Mouse (Mus musculus): Measurements from ENCODE around the gene Tex19.2.

Gene Tex19.2

DNA sequence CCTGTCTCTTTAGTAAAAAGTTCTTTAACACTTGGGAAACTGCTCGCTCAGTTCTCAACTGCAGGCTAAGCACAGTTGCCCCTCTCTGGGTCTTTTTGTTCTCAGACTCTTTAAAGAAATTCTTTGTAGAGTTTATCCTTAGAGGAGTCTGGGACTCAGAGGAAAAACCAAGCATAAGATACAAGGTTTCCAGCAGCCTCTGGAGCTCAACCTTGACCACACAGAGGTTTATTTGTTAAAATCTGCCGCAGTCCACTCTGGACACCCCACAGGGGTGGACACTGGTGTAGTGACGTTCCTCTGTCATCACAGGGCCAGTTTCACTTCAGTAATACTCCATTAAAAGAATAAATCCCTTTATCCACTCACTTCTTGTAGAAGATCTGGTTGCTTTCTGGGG is at the start of gene Tex19.2:
TSS of gene Tex19.2 (minus strand) at position 101 of the 400 bp plus-strand sequence.
- DNase-seq (ENCODE audit: low read depth) = no peak

DNA sequence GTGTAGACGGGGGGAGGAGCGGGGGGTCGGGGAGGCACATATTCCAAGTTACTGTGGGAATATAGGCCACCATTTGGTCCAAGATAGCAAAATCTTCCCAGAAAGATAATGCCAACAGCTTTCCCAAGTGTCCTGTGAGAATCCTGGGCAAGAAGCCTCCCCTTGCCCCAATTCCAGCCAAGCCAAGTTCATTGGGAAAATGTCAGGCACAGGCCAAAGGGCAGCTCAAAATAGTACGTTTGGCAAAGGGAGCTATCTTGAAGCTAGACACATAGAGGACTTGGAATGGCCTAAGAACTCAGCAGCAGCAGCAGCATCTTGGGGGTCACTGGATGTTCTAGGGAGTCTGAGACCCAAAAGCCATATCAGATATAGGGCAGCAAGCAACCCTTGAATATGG is 45.3 kb upstream of the Tex19.2 start:
- DNase-seq (ENCODE audit: low read depth) = no peak

GRCm38 (mm10) chr11:121160636-121161346 is 42.3 kb upstream of the Tex19.2 start:
- DNase-seq (ENCODE audit: low read depth) = no peak

DNA sequence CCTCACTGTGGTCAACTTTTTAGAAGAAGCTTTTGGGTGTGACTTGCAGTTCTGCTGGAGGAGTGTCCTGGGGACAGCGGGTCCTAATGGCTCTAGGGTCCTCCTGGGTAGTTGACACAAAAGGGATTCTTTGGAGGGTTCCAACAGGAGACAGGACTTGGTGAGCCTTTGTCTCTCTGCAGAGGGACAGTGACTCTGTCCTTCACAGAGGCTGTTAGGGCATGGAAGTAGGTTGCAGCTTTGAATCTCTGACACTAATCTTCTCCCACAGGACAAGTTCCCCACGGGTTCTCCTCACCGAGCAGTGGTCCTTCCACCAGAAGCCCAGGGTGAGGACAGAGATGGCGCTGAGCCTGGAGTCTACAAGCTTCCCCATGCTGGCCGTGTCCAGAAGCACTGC is 41.5 kb upstream of the Tex19.2 start, which contains the start of gene Uts2r:
TSS of gene Uts2r (plus strand) at position 301 of the 400 bp plus-strand sequence.
- DNase-seq (ENCODE audit: low read depth) = no peak

DNA sequence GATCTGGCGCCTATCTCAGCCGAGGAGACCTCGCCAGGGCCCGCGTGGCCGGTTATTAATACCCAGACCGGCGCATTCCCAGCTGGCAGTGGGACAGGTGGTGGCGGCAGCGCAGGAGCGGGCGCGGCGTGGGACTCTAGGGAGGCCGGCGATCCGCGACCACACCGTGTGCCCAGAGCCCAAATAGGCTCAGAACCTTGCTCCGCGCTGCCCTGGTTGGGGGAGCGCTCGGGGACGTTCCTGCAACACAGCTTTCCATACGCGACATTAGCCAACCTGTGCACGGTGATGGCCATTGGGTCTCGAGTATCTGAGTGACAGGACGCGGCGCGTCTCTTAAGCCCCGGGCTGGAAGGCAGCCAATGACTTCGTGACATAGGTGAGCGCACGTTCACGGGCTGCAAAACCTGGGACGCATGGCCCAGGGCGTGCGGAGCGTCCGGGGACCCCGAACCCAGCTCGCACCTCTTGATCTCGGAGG is 38.0 kb upstream of the Tex19.2 start:
- no peak for DNase-seq (ENCODE audit: low read depth)

DNA sequence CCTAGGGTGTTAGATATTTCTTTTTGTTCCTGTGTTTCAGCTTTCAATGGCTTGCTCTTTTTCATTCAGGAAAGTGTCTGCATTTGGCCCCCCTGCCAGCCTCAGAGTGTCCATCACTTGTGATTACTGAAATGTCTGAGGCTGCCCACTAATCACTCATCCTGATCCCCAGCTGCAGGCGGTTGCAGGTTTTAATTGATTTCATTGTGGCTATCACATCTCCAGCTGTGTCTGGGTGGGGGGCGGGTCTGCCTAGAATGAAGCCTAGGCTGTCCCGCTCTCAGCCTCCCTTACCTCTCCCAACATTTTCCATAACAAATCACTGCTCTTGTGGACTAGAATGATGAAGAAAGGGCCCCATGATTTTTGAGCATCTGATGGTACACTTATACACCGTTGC is 35.7 kb upstream of the Tex19.2 start:
- DNase-seq (ENCODE audit: low read depth) = no peak

DNA sequence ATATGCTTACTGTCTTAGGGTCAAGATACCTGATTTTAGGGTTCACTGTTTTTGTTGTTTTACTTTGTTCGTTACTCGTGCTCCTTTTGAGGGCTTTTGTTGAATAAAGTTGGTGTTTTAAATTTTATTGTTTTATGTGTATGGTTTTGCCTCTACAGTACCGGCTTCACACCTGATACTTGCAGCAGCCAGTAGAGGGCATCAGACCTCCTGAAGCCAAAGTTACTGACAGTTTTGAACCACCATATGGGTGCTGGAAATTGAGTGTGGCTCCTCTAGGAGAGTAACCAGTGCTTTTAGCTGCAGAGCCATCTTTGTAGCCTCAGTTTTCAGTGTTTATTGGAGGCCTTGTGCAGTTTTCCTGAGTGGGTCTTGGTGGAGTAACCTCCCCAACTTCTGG is 29.7 kb upstream of the Tex19.2 start:
- no peak for DNase-seq (ENCODE audit: low read depth)

DNA sequence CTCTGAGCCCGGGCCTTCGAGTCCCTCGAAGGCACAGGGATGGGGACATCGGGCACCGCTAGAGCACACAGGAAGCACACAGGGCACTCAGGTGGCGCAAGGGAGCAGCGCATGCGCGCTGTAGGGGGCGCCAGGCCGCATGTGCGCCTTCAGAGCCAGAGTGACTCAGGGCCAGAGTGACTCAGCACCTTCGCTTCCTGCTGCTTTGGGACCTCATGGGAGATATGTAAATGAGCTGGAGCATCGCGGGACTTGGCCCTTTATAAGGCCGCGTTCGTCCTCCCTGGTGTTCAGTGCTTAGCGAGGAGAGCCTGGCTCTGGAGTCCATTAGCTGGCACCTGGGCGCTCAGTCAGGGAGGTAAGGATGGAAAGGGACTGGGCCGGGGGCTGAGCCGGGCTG is 27.4 kb upstream of the Tex19.2 start, which contains the start of gene Tex19.1:
TSS of gene Tex19.1 (plus strand) at position 279 of the 400 bp plus-strand sequence.
- no peak for DNase-seq (ENCODE audit: low read depth)

DNA sequence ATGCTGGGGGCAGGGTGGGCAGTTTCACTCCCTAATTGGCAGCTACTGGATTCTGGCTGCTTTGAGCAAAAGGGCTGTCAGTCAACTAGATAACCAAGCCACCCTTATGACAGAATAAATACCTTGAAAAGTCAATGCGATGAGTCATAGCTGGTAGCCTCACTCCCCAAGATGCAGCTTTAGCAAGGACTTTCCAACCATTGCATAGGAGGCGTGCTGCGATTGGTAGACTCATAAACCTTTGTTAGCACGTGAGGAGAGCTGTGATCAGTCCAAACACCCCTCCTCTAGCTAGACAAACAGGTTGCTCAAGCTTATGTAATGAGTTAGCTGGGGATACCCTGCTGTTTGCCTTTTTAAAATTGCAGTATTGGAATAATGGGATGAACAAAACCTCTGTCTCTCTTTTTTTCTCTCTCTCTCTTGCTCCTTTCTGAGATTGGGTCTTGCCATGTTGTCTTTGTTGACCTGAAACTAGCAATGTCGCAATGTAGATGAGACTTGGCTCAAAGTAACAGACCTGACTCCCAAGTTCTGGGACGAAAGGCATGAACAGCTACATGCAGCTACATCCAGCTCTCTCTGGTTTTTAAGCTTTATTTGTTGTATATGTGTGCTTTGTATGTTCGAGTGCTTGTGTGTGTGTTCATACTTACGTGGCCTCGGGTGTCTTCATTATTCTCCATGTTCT is 25.0 kb upstream of the Tex19.2 start:
- DNase-seq (ENCODE audit: low read depth) = no peak

GRCm38 (mm10) chr11:121138732-121139131 is 20.3 kb upstream of the Tex19.2 start:
- no peak for DNase-seq (ENCODE audit: low read depth)

DNA sequence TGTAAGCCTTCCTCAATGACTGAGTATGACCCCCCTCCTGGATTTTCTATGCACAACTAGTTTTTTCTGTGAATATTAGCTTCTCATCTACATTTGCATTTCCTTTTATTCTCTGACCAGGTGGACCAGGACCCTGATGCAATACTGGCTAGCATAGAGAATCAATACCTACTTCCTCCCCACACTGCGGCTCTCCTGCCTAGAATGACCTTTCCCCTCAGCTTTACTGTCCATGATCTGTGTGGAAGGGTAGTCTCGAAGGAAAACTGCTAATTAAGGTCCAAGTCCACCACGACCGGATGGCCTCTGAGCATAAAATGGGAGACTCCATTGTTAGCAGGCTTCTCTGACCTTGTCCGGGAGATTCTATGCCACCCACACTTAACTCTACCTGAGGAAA is 19.2 kb upstream of the Tex19.2 start:
- DNase-seq (ENCODE audit: low read depth) = no peak

GRCm38 (mm10) chr11:121134600-121134999 is 16.1 kb upstream of the Tex19.2 start:
- DNase-seq (ENCODE audit: low read depth) = no peak

DNA sequence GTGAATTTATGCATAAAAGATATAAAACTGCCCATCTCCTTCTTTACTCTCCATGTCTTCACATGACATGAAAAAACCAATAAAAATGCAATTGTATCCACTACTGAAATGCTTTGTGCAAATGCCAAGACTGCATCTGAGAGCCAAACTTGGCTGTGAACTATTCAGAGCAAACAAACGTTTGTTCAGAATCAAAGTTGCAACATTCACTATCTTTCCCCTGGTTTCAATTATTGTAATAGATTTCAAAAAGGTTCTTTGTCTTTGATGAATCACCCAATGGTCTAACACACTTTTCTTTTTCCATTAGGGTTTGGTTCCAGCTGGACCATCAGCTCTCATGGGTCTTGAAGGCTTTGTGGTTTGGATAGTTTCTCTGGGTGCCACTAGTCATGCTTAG is 11.1 kb upstream of the Tex19.2 start:
- no peak for DNase-seq (ENCODE audit: low read depth)

- DNase-seq (ENCODE audit: low read depth) = no peak
These were observed 9.0 kb upstream of the Tex19.2 start for GRCm38 (mm10) chr11:121127441-121127840.

GRCm38 (mm10) chr11:121126395-121126794 is 7.9 kb upstream of the Tex19.2 start:
- no peak for DNase-seq (ENCODE audit: low read depth)

DNA sequence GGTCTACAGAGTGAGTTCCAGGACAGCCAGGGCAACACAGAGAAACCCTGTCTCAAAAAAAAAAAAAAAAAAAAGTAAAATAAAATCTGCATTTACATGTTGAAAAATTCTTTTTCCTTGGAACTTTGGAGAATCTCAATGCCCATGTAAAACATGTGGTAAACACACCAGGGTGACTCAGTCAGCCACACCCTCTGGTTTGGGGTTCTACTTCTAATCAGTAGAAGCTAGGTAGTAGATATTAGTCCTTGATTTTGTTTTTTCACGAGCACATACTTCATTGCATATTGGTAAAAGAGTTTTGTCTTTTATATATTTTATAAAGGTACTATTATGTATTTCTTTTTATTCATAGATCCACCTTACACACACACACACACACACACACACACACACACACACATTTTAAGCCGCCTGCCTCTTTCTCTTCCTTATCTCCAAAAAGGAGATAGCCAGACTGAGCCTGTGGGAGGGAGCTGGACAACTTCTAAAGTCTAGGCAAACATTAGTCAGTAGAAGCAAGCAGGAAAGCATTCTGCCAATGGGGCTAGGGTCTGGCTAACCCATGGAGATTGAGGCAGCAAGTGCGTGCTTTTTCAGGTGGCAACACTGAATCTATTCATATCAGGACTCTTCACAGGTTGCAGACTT is 7.2 kb upstream of the Tex19.2 start:
- no peak for DNase-seq (ENCODE audit: low read depth)

GRCm38 (mm10) chr11:121123438-121123837 is 5.0 kb upstream of the Tex19.2 start:
- no peak for DNase-seq (ENCODE audit: low read depth)

DNA sequence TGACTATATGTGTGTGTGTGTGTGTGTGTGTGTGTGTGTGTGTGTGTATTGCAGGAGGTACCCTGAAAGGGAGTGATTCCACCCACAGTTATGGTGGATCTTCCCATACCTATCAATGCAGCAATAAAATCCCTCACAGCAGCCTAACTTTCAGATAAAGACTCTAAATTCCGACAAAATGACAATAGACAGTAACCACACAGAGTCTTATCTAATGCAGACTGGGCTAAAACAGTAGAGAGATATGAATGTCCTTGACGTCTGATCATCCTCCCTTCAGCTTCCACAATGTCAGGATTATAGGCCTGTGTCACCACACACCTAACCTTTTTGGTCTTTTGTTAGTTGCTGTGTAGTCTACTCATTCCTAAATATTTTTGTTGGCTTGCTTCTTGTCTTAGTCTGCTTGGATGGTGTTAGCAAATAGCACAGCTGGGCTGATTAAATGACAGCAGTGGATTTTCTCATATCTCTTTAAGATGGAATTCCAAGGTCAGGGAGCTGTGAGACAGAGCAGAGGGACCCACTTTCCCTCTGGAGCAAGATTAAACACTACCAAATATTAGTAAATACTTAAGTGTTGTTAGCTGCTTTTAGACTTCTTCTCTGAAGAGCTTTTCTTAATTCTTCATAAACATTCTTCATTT is 3.7 kb upstream of the Tex19.2 start:
- DNase-seq (ENCODE audit: low read depth) = no peak

GRCm38 (mm10) chr11:121121151-121121550 is 2.7 kb upstream of the Tex19.2 start:
- DNase-seq (ENCODE audit: low read depth) = no peak

- DNase-seq (ENCODE audit: low read depth) = no peak
These were observed 371 bp downstream of the Tex19.2 start for GRCm38 (mm10) chr11:121118106-121118505.

- DNase-seq (ENCODE audit: low read depth) = no peak
These were observed 6.2 kb downstream of the Tex19.2 start for GRCm38 (mm10) chr11:121112091-121112775.

DNA sequence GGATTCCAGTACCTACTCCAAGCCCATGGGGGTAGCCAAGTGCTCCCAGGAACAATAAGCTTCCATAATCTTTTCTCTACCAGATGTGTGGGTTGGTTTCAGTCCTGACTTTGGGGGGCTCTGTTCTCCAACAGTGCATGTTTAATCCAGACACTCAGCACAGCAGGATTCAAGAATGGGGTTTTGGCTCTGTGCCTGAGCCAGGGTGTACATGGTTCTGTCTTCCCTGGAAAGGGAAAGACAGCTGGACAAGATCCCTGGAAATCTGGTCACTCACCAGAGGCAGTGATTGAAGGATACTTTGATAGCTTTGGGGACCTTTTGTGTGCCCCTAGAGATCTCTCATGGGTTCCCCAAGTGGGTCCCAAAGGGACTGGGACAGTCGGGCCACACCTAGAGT is 6.9 kb downstream of the Tex19.2 start:
- DNase-seq (ENCODE audit: low read depth) = no peak
